Mouse (Mus musculus): ENCODE results near the gene Zfp746. TPM values are rescaled to one million over a fixed set of nuclear protein-coding genes. Genes with fewer than 3 reads are reported as not detected.

Zfp746 gene
- total RNA-seq (2023; ENCODE audit: inconsistent age), result 64.2 to 68.7 TPM (median 66.6 TPM) in 4 replicates

GRCm38 (mm10) chr6:48086471-48086878 is at the start of gene Zfp746:
Gene Zfp746 (minus strand): TSS chr6:48086593.

GRCm38 (mm10) chr6:48048426-48049272 is 37.7 kb downstream of the Zfp746 start, which contains the start of gene Zfp777:
Gene Zfp777 (minus strand): TSS chr6:48048911.

Other genes with a start within 250 kb of the Zfp746 start
- gene Zfp282, start 209.4 kb downstream of the Zfp746 start, total RNA-seq (2023; ENCODE audit: inconsistent age), result 14.4 to 15.4 TPM (median 15.1 TPM) in 4 replicates
- 29.3 to 32.7 TPM (median 31.7 TPM) in 4 replicates for gene Zfp212, start 166.1 kb downstream of the Zfp746 start, total RNA-seq (2023; ENCODE audit: inconsistent age)
- gene Zfp956, start 133.2 kb downstream of the Zfp746 start, total RNA-seq (2023; ENCODE audit: inconsistent age), result 25.1 to 35.4 TPM (median 29.6 TPM) in 4 replicates
- 39.8 to 49.4 TPM (median 43.1 TPM) in 4 replicates for gene Zfp777, start 37.7 kb downstream of the Zfp746 start, total RNA-seq (2023; ENCODE audit: inconsistent age)

All from B cell, adult (primary cell).